Mouse (Mus musculus) kidney, postnatal 36 days (tissue): ENCODE data around the gene Cars.
"Not testable (repeated sequence)": the region's sequence is repeated elsewhere in the genome, so short reads cannot be mapped to it uniquely, and the experiment has no call there.

Experiments
- DNase-seq, 2 experiments: peaks; one replicate each; pipeline ENCODE4 v3.0.0; 2021 to 2022; ENCODE audit warnings: mixed read lengths in 2 of 2

Gene Cars

GRCm38 (mm10) chr7:143599428-143600230 lies at the start of gene Cars:
Cars (minus strand) TSS chr7:143600090.
- DNase-seq: peak; percentile 97 to 98

- DNase-seq: peak; percentile 91 to 92
Measured at GRCm38 (mm10) chr7:143649034-143649768, 49.3 kb upstream of the Cars start, which contains the start of gene Tnfrsf22. Tnfrsf22 (minus strand) TSS chr7:143649661.

GRCm38 (mm10) chr7:143643949-143644348 lies 44.1 kb upstream of the Cars start:
- DNase-seq: not testable (repeated sequence)

GRCm38 (mm10) chr7:143636674-143637073 lies 36.8 kb upstream of the Cars start:
- no peak for DNase-seq

- no peak for DNase-seq
Measured at GRCm38 (mm10) chr7:143631503-143631902, 31.6 kb upstream of the Cars start.

GRCm38 (mm10) chr7:143629501-143629900 lies 29.6 kb upstream of the Cars start:
- no peak for DNase-seq

- no peak for DNase-seq
Measured at GRCm38 (mm10) chr7:143628540-143628939, 28.6 kb upstream of the Cars start, which contains the start of gene Tnfrsf26. Tnfrsf26 (minus strand) TSS chr7:143628722.

- peak in 1 of 2 experiments; percentile 9 for DNase-seq
Measured at GRCm38 (mm10) chr7:143627555-143628286, 27.8 kb upstream of the Cars start.

GRCm38 (mm10) chr7:143626178-143626577 lies 26.3 kb upstream of the Cars start:
- no peak for DNase-seq

GRCm38 (mm10) chr7:143625151-143625550 lies 25.3 kb upstream of the Cars start:
- DNase-seq: no peak

GRCm38 (mm10) chr7:143624561-143624960 lies 24.7 kb upstream of the Cars start:
- DNase-seq: no peak

GRCm38 (mm10) chr7:143620951-143621350 lies 21.1 kb upstream of the Cars start:
- DNase-seq: no peak

GRCm38 (mm10) chr7:143614404-143615135 lies 14.7 kb upstream of the Cars start:
- peak; percentile 56 to 74 for DNase-seq

- DNase-seq: peak in 1 of 2 experiments; percentile 37
Measured at GRCm38 (mm10) chr7:143612215-143612614, 12.3 kb upstream of the Cars start.

GRCm38 (mm10) chr7:143605321-143605720 lies 5.4 kb upstream of the Cars start:
- no peak for DNase-seq

- DNase-seq: no peak
Measured at GRCm38 (mm10) chr7:143604889-143605288, 5.0 kb upstream of the Cars start.

- no peak for DNase-seq
Measured at GRCm38 (mm10) chr7:143601705-143602104, 1.8 kb upstream of the Cars start.

- DNase-seq: no peak
Measured at GRCm38 (mm10) chr7:143600231-143600740, 396 bp upstream of the Cars start.

- DNase-seq: peak; percentile 15 to 48
Measured at GRCm38 (mm10) chr7:143594865-143595264, 5.0 kb downstream of the Cars start.

GRCm38 (mm10) chr7:143592255-143592654 lies 7.6 kb downstream of the Cars start:
- no peak for DNase-seq

GRCm38 (mm10) chr7:143588006-143588405 lies 11.9 kb downstream of the Cars start:
- DNase-seq: no peak

GRCm38 (mm10) chr7:143587586-143587985 lies 12.3 kb downstream of the Cars start:
- no peak for DNase-seq
